Mouse (Mus musculus) c-Kit-negative CD71-positive TER-119-positive erythroid progenitor cells, embryonic 14.5 days (primary cell): ENCODE data around the gene Filip1l.

Experiments
- DNase-seq: peaks from one replicate; pipeline ENCODE4 v3.0.0-alpha.2; 2013; ENCODE audit warnings: low read depth, low spot score

Filip1l gene

DNA sequence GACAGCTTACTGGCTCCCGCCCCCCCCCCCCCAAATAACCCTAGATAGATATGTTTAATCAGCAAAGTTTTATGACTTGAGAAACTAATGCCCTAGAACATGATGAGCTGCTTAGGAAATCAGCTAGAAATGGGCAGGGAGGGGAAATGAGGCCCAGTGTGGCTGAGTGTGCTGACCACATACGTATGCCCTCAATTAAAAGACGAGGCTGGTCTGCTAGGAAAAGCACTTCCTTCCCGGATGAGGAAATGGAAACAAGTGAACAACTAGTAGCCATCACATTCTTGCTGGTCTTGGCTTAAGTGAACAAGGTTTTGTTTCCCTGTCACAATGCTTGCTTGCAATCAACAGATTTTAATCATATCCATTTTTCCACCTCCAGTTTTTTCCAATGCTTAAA, 177.7 kb downstream of the Filip1l start:
- no peak for DNase-seq

DNA sequence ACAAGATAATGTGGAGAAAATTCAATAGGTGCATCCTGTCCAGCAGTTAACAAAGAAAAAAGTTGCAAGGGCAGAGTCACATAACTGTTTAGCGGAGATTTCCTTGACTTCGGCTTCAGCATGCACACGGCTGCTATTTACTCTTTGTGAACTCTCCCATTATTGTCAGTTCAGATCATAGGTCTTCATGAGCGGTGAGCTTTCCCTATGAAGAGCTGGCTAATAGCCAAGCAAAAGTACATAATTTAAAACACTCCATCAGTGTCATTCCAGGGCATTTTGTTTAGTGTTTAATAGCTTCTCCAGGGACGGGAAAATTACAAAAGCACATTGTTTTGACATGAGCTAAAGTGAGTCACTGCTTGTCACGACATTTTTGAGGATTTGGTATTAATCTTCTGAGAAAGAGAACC, 179.2 kb downstream of the Filip1l start:
- DNase-seq, result no peak

DNA sequence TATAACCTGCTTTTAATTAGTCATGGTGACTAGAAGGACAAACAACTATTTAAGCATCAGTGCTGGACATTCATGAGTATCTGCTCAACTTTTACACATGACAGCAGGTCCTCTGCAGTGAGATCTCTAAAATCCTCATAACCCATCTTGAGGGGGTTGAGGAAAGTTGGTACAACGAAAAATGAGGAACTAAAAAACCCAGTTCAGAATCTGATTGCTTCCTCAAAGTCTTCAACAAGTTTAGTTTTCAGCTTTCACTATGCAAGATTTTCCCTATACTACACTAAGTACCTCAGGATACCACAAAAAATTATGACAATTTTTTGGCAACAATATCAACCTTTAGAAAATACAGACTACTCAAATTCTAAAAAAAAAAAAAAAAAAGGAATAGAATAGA, 181.5 kb downstream of the Filip1l start:
- DNase-seq, result no peak

DNA sequence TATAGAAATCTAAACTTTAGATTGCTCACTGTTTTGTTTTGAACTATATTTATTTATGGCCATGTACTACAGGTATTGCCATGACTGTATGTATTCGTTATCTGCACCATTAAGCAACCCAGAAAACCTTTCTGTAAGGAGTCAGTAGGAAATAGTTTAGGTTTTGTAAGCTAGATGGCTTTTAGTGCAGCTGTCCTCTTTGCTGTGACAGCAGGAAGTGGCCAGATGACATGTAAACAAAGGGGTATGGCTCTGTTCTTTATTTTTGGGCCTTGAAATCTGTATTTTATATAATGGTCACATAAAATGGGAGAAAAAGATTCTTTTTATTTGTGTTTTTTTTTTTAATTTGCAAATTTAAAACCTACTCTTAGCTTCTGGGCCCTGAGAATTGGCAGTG, 181.9 kb downstream of the Filip1l start:
- no peak for DNase-seq

DNA sequence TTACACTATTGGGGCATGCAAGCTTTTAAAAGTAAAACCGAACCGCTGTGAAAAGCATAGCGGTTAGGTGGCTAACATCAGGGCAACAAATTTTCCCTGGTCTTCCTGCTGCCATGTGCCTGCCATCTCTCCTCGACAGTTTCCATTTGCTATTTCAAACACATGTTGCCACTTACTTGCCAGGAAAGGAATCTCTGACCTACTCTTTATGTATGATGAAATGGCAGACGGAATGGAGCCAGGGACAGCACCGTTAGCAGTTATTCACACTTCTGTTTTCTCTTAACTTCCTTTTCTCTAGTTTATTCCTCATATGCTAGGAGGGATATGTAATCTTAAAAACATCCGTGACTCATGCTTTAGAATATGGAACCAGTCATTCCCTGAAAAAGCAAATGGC, 183.6 kb downstream of the Filip1l start:
- no peak for DNase-seq

DNA sequence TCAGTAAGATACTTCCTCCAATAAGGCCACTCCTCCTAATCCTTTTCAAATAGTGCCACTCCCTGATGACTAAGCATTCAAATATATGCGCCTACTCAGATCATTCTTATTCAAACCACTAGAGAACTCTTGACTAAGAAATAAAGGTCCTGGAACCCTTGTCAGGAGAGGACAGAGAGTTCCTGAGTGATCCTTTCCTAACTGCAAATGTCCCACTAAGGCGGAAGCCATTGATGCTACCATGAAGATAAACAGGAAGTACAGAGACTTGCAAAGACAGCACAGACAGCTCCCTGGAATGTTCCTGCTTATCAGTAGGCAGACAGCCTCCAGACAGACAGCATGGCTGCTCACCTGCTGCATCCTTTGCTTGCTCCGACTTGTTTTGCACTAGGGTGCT, 190.3 kb downstream of the Filip1l start:
- DNase-seq, result no peak

DNA sequence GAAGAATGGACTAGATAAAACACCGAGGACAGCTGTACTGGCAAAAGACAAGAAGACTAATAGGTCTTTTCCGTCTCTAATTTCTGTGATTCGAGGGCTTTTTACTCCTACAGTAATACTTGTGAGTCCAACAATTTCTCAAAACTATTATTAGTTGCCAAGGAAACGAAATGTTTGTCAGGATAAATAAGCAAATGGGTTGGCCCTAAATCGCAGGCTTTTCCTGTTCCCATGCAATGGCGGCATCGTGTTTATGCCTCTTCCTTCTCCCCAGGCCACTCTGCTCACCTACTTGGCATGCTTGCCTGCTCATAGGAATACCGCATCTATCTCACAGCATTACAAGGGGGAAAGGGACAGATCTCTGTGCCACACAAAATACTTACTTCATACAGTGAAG, 191.5 kb downstream of the Filip1l start:
- no peak for DNase-seq

DNA sequence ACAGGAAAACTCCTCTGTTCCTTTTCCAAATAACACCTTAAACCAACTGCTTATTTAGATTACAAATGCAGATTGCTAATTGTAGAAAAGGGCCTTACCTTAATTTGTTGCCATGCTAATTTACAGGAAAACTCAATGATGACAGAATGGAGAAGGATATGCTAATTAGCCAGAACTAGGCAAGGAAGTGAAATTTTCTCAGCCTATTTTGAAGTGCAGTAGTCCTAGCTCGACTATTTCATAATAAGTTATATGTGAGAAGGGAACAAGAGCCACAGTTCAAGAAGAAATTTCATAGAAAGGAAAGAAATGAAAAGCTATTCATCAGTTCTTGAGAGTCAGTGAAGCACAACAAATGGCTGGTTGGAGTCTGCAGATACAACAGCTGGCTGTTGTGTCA, 193.5 kb downstream of the Filip1l start:
- no peak for DNase-seq

DNA sequence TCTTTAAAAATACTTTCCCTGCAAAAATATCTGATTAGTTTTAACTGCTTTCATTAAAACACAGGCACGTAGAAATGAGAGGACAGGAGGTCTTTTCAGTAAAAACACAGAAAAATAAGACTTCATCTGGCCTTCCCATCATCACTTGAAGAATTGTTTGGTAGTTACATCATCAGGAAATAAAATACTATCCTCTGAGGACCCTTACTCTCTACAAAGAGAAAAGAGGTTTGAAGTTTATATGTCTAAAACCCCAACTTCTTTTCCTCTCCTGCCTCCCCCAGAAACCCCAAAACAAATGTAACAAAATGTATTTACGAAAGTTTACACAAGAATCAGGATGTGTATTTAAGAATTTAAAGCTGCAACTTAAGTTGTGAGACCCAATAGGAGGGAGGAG, 195.7 kb downstream of the Filip1l start:
- no peak for DNase-seq

DNA sequence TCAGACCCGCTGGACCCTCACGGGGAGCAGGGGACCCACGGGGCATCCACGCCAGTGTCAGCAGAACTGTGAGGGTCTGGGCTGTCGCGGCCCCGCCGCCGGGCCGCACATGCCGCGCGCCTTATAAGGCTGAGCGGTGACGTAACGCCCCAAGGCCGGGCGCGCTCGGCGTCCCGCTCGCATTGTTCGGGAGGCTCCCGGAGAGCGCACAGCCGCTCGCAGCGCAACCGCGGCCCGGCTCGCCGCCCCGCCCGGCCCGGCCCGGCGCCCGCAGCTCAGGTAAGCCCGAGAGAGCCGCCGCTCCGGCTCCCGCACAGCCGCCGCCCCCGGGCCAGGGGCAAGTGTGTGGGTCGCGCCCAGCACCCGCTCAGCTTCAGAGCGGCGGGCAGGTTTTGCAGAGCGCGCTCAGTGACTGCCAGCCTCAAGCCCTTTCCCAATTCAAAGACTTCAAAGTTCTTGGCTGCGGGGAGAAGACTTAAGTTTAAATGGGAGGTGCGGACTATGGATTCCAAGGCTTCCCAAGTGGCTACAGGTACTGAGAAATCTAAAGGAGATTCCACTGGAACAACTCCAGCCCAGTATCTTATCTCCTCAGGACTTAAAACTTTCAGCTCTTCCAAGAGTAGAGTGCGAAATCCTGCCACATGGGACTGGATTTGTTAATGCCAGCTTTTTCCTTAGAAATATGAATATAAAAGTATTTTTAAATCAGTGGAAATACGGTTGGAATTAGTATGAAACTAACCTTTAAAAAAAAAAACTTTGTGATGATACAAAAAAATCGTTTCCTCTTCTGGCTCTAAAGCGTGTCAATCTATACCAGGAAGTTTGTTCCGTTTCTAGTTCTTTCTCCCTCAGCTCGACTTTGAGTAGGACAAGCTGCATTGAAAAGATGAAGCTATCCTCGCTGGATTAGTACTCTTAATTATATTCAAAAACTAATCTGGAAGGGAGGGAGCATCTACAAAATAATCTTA, 196.5 kb downstream of the Filip1l start:
- no peak for DNase-seq

DNA sequence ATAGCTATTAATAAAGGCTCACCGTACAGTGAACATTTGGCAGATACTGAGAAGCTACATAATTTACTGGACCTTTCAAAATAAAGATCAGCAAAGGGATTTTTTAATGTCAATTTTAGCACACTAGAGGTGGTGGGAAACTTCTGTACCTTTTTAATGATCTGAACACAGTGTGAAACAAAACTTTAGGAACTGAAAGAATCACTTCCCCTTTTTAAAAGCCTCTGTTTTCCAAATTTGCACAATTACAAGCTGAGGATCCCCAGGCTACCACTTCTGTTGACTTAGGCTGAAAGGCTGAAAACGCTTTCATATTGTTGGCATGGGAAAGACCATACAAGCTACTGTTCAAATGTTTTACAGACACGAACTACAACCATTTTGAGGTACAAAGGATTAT, 197.2 kb downstream of the Filip1l start:
- DNase-seq, result no peak

DNA sequence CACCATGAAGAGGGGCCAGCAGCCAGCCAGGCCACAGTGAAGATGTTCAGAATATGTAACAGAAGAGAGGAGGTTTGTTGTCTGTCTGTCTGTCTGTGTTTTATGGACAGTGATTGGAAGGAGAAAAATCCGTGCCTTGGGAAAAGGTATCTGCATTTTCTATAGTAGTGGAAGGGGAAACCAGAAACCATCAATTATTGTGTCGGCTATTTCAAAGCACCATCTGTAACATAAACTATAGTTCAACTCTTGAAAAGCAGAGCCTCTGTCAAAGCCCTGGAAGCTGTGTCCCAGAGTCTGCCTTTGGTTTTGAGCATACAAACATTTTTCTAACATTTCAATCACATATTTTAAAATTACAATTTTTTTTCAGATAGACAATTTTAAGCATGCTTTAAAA, 197.9 kb downstream of the Filip1l start:
- no peak for DNase-seq

DNA sequence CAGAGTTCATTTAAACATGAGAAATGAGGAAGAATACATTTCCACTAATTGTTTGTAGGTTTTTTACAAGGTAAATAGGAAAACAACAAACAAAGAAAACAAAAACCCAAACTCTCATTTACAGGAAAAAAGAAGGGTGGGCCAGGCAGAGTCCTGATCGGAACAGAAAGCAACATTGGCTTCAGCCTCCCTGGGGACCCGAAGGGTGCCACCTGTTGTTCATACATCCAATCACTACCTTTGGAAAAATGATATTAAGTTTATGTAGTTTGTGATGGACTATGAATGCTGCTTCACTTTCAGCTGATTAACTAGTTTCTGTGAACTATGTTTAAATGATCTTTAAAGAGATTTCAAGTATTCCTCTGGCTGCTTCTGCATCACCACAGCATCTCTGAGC, 198.7 kb downstream of the Filip1l start:
- no peak for DNase-seq

DNA sequence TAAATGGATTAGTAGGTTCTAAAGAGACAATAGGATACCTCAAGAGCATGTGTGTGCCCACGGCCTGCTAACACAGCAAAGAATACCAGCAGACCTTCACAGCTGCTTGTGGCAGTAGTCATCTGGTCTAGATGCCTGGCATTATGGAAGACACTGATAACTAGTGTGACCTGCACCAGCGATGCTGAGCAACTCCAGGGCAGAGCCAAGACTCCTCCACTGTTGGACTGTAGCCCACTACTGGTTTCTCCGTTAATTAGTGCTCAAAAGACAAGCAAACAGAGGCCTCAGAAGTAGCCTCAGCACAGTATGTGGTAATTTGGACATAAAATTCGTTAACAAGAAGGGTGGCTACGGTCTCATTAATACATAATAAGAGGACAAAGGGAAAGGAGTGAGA, 199.8 kb downstream of the Filip1l start:
- no peak for DNase-seq

DNA sequence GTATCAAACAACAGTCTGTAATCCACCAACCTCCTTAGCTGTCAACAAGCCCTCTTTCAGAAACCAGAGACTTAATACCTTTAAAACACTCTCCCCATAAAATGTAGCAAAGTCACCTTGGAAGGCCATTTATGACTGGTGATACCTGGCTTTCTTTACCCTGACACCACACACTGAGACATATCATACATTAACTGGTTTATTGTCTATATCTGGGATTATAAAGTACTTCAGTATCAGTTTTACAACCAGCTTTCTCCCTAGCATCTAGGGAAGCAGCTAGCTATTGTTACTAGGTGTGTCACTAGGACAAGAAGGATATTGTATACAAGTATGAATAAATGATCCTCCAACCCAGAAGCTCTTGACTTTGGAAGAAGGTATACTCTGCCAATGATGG, 200.3 kb downstream of the Filip1l start:
- DNase-seq, result no peak

DNA sequence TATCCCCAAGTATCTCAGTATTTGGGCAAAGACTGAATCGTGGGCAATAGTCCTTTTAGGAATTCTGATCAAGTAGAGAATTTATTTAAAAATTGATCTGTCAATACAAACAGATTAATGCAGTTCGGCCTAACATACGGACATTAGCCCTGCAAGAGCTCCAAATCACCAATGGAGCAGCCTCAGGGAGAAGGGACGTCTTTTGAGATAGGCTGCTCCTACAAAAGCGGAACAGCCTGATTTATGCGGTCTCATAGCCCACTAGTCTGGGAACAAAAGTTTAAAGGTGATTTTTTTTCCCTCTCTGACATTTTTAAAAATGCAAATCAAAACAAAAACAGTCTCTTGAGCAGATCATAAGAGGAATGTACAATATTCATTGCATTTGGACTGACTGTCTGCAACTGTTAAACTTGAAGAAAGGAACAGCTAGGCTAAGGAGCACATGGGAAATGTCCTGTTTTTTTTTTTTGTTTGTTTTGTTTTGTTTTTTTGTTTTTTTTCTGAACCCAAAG, 202.1 kb downstream of the Filip1l start:
- DNase-seq, result no peak

DNA sequence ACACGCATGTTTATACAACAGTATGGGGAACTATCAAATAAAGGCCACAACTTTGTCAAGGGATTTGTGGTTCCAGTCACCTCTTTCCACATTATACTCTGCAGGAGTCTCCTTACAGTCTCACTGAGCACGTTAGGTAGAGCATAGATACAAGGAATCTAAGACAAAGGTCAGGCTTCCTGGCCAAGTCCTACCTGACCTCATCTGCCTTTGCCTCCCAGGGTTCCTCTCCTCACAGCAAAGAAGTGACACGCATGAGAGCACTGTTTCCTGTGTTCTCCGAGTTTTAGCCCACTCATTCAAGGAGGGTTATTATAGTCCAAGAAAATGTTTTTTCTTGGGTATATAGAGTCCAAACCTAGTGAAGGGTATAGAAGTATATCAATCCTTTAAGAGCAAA, 202.8 kb downstream of the Filip1l start:
- no peak for DNase-seq

DNA sequence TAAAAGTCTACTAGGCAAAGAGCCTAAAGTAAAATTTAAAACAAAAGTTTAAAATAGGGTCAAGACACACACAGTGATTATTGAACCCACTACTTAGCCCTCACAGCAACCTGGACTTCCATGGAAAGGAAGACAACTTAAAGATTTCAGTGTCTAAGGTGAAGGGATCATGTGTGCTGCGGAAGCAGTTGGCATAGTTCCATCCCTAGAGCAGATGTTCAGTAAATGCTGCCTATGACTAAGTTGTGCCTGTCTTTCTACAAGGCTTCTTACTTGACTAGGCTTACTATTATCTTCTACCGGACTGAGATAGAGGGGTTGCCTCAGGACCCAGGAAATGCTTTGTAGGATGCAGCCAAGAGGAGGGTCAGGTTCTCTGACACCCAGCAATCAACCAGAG, 203.4 kb downstream of the Filip1l start:
- DNase-seq, result no peak

DNA sequence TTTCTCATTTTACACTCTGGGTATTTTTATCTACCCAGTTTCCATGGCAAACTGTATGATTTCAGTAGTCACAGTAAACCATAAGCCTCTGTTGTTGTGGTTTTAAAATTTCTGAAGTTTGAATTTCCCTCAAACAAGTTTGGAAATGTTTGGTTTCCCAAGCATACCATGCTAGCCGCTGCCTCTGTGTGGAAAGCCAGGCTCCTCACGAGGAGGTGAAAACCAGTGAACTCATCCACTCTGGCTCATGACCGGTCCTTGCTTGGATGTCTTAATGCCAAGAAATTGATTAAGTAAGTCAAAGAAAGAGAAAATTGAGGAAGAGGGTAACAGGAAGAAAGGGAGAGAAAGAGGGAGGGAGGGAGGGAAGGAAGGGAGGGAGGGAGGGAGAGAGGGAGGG, 205.4 kb downstream of the Filip1l start:
- no peak for DNase-seq

DNA sequence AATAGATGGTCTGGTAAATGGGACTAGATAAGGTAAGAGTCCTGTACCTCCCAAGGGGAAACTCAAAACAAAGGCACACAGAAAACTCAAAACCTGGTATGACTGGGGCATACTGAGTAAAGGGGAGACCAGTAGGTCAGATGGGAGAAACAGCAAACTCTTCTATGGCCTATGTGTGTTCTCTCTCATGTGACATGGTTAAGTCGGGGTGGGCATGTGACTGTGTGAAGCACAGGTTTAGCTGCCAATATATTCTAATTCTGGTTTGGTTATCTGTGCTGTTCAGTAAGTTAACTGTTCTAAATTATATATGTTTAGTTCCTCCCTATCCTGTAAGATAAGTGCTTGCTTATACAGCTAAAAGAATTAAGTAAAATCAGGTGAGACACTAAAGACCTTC, 207.3 kb downstream of the Filip1l start:
- DNase-seq, result no peak

DNA sequence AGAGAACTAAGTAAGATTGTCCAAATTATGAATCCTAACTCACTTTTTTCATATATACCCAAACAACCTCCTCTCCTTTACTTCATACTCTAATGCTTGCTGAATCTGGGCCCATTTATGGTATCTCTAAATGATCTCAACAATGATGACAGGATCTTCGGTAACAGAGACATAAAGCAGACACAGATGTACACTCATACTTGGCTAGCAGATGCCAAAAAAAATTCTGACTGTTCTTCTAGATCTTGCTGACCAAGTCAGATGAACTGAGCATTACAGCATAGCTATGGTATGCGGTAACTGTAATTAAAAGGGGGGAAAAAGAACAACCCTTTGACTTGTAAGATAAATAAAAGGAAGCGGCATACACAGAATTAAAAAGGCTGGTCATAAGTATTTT, 210.6 kb downstream of the Filip1l start:
- DNase-seq, result no peak

DNA sequence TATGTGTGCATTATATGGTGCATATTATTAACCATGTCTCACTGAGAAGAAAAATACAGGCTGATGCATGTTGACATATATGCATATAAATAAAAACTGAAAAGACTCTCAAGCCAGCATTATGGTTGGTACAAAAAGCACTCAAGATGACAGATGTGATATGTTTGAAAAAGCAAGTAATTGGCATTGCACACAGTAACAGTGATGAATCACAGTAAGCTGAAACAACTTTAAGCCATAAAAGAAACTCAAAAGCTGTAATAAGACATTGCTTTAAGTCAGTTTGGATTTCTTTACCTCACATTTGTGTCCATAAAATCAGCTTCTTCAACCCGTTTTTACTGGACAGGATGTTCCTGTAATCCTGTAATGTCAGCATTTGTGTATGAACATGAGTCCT, 211.9 kb downstream of the Filip1l start:
- no peak for DNase-seq

DNA sequence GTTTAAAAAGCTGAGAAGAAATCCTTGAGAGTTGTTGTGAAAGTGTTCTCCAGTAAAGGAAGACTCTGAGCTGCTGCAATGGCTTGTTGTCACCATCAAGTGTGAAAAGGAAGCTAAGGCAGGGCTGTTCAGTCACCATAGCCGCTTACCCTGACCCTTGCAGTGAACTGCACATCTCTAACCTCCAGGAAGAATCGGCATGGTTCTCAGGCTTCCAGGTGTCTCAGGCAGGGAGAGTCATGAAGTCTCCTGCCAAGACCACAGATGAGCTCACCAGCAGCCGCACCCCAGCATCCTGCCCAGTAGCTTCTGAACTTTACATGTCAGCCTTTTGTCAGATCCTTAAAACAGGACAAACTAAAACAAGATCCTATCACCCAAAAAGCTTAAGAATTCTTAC, 213.3 kb downstream of the Filip1l start:
- DNase-seq, result no peak
